Mouse (Mus musculus) C2C12 (cell line): ENCODE measurements around the gene Cldn6. TPM values are rescaled to one million over a fixed set of nuclear protein-coding genes. Genes with fewer than 3 reads are reported as not detected.

ENCODE experiments used
- H3K27me3 ChIP-seq: one replicate; pipeline ENCODE4 v1.6.1; 2011; ENCODE audit not compliant: control insufficient read depth, insufficient read depth, insufficient read length
- H3K36me3 ChIP-seq: one replicate; pipeline ENCODE4 v1.6.1; 2011; ENCODE audit not compliant: control insufficient read depth, insufficient read depth
- H3K4me3 ChIP-seq: one replicate; pipeline ENCODE4 v1.5.1; 2011; ENCODE audit warnings: mild to moderate bottlenecking, control low read depth; ENCODE audit not compliant: poor library complexity, insufficient read depth, severe bottlenecking
- H3K79me2 ChIP-seq: one replicate; pipeline ENCODE4 v1.6.1; 2011; ENCODE audit not compliant: control insufficient read depth, insufficient read depth
- H3K79me3 ChIP-seq: one replicate; pipeline ENCODE4 v1.6.1; 2011; ENCODE audit warnings: low read depth, control low read depth
- H3ac ChIP-seq: one replicate; pipeline ENCODE3; 2011; ENCODE audit warnings: low read depth; ENCODE audit not compliant: control insufficient read depth, insufficient read length
- CEBPB ChIP-seq: IDR thresholded peaks from one replicate; pipeline ENCODE4 v1.6.1; 2011; ENCODE audit warnings: low read depth, mild to moderate bottlenecking, control low read depth, moderate library complexity
- FOSL1 ChIP-seq: IDR thresholded peaks from one replicate; pipeline ENCODE4 v1.8.0; 2011; ENCODE audit warnings: mild to moderate bottlenecking, low read length; ENCODE audit not compliant: poor library complexity, insufficient read depth, severe bottlenecking
- MYOG ChIP-seq: IDR thresholded peaks from one replicate; pipeline ENCODE4 v1.6.1; 2011; ENCODE audit not compliant: control insufficient read depth, insufficient read length; ENCODE audit errors: extremely low read depth
- USF1 ChIP-seq: IDR thresholded peaks from one replicate; pipeline ENCODE4 v1.6.1; 2011; ENCODE audit warnings: low read depth, mild to moderate bottlenecking, control low read depth, moderate library complexity
- polyA plus RNA-seq: library from polyadenylated mRNA; unstranded; fragments of >200 nt; fragmentation: generic; extraction: Trizol; gene quantifications from one replicate; pipeline ENCODE4 v1.2.1, GENCODE M21; 2012; ENCODE audit warnings: missing spikeins

Cldn6 gene
- polyA plus RNA-seq, 1 experiment = not detected

- Histone ChIP-seq H3K27me3 (no peaks in the 10 kb centered on the region), H3K79me2 (peaks cover 13% of the 10 kb centered on the region), H3K79me3 (peaks cover 7% of the 10 kb centered on the region), H3ac (peak overlapping the region; percentile 90), H3K36me3 (no peaks in the 10 kb centered on the region), H3K4me3 (peak overlapping the region; percentile 64)
- TF ChIP-seq MYOG (no peak), CEBPB (peak; percentile 51)
Measured at GRCm38 (mm10) chr17:23726758-23727142, 47.7 kb downstream of the Cldn6 start.

GRCm38 (mm10) chr17:23730441-23730840 lies 51.4 kb downstream of the Cldn6 start:
- Histone ChIP-seq H3K79me3 (peaks cover 7% of the 10 kb centered on the region), H3K36me3 (no peaks in the 10 kb centered on the region), H3K4me3 (no peak overlapping the region), H3K27me3 (no peaks in the 10 kb centered on the region), H3ac (no peak overlapping the region), H3K79me2 (peaks cover 13% of the 10 kb centered on the region)
- TF ChIP-seq USF1 (no peak), FOSL1 (no peak)

Other genes starting within 250 kb of the Cldn6 start
- gene Vmn2r117, start 199.6 kb upstream of the Cldn6 start, polyA plus RNA-seq = not detected
- gene Zfp213, start 115.0 kb upstream of the Cldn6 start, polyA plus RNA-seq = 13.0 TPM
- 5.2 TPM for gene Zfp13, start 79.8 kb upstream of the Cldn6 start, polyA plus RNA-seq
- 0.09 TPM for gene Zscan10, start 78.4 kb upstream of the Cldn6 start, polyA plus RNA-seq
- gene Mmp25, start 34.0 kb upstream of the Cldn6 start, polyA plus RNA-seq = 0.01 TPM
- gene Bicdl2, start 18.7 kb upstream of the Cldn6 start, polyA plus RNA-seq = 0.28 TPM
- gene Hcfc1r1, start 5.7 kb upstream of the Cldn6 start, polyA plus RNA-seq = 253 TPM
- 60.5 TPM for gene Thoc6, start 5.4 kb upstream of the Cldn6 start, polyA plus RNA-seq
- 916 TPM for gene Tnfrsf12a, start 1.8 kb upstream of the Cldn6 start, polyA plus RNA-seq
- 0.54 TPM for gene Cldn9, start 4.8 kb downstream of the Cldn6 start, polyA plus RNA-seq
- 0.01 TPM for gene 1520401A03Rik, start 43.5 kb downstream of the Cldn6 start, polyA plus RNA-seq
- 14.8 TPM for gene Pkmyt1, start 47.1 kb downstream of the Cldn6 start, polyA plus RNA-seq
- gene Paqr4, start 61.6 kb downstream of the Cldn6 start, polyA plus RNA-seq = 12.5 TPM
- 0.05 TPM for gene Kremen2, start 66.6 kb downstream of the Cldn6 start, polyA plus RNA-seq
- 92.5 TPM for gene Flywch1, start 92.4 kb downstream of the Cldn6 start, polyA plus RNA-seq
- gene Flywch2, start 106.8 kb downstream of the Cldn6 start, polyA plus RNA-seq = 0.27 TPM
- 63.8 TPM for gene Srrm2, start 111.3 kb downstream of the Cldn6 start, polyA plus RNA-seq
- 852 TPM for gene Elob, start 149.9 kb downstream of the Cldn6 start, polyA plus RNA-seq
- not detected for gene Prss33, start 156.8 kb downstream of the Cldn6 start, polyA plus RNA-seq
- 0.02 TPM for gene Prss32, start 164.6 kb downstream of the Cldn6 start, polyA plus RNA-seq
- 0.02 TPM for gene Prss41, start 164.9 kb downstream of the Cldn6 start, polyA plus RNA-seq
- not detected for gene Prss21, start 188.8 kb downstream of the Cldn6 start, polyA plus RNA-seq
- not detected for gene Dcpp1, start 201.6 kb downstream of the Cldn6 start, polyA plus RNA-seq
- gene Dcpp2, start 201.6 kb downstream of the Cldn6 start, polyA plus RNA-seq = not detected
- not detected for gene Dcpp3, start 238.2 kb downstream of the Cldn6 start, polyA plus RNA-seq